In the genomic region with DNA sequence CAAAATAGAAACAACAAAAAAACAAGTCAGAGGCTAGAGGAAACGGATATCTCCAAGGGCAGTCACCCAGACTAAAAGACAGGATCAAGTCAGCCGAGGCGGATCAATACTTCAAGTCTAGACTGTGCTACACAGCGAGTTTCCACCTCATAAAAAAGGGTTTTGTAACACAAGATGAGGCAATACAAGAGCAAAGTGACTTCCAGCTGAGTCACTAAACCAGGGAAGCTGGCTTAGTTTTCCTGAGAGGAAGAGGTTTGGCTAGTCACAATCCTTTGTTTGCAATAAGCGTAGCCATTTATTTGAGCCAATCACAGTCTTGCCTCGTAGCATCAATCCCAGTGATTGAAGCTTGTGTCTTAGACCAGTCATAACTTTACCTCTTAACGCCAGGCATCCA, we compare ENCODE assay signal across 39 mouse cellular contexts. TPM values are rescaled to one million over a fixed set of nuclear protein-coding genes. Genes with fewer than 3 reads are reported as not detected.
DNase-seq lines count a peak whose midpoint lies in the region; ATAC-seq and TF ChIP-seq lines count a peak whose summit lies in the region.
"Had no signal": no experiment of that assay in that cellular context is flagged by ENCODE, and none has a peak within 500 bp of the region (broad histone marks: within the 10 kb centered on the region; RNA-seq: fewer than 3 reads in every experiment).

Gene Dppa2 (plus strand): TSS at position 400 of the 400 bp plus-strand sequence.

- peak within 1 kb of the TSS; percentile 91 for H3K27ac ChIP-seq in ES-E14 (ENCODE audit: insufficient read depth, low read depth, low read length, poor library complexity, severe bottlenecking)
- H3K27ac ChIP-seq in embryonic fibroblast, embryonic 13.5 days (ENCODE audit: insufficient read depth, low read length): peak within 1 kb of the TSS; percentile 44
- no peak within 1 kb of the TSS for H3K27ac ChIP-seq in heart, embryonic 12.5 days (ENCODE audit: poor library complexity, severe bottlenecking)
- H3K27ac ChIP-seq: embryonic facial prominence, embryonic 13.5 days; heart, adult 2 months; kidney, postnatal 0 days; liver, embryonic 14.5 days; macrophage; midbrain, embryonic 13.5 days had no signal

- in situ Hi-C loops in ES-E14 (cut with MboI; ENCODE audit: low sequenced_read_pairs in 2 of 2, unreplicated experiment in 2 of 2): no loop called here

- H3K4me2 ChIP-seq in heart, embryonic 12.5 days: no peak within 1 kb of the TSS
- H3K4me2 ChIP-seq: embryonic facial prominence, embryonic 13.5 days; midbrain, embryonic 13.5 days had no signal

- peak; percentile 51 for DNase-seq in 3134 (ENCODE audit: extremely low read depth, insufficient read length, low spot score)
- DNase-seq in 416B (ENCODE audit: low read depth): peak; percentile 10
- DNase-seq in ES-E14 (ENCODE audit: low read depth, low spot score): no peak
- DNase-seq in thymus, adult 18-20 months: no peak
- DNase-seq: adrenal gland, postnatal 10 days; cerebellum, adult 11-12 months; cerebellum, adult 9-11 months; heart, adult 2 months; heart, postnatal 14 days; layer of hippocampus, postnatal 36 days; left cerebral cortex, postnatal 4 days; lung, adult 2 months; lung, postnatal 10 days; retina, postnatal 1 day; right cerebral cortex, postnatal 14 days; thymus, postnatal 36 days had no signal

- H3K4me1 ChIP-seq in ES-E14 (ENCODE audit: control insufficient read depth in 2 of 2, insufficient read depth in 2 of 2, low read length in 2 of 2, poor library complexity in 1 of 2): peaks cover 6 to 20% of the 10 kb centered on the region in 2 experiments
- no peaks in the 10 kb centered on the region; the same call in 1 of the 2 replicates for H3K4me1 ChIP-seq in embryonic fibroblast, embryonic 13.5 days (ENCODE audit: control insufficient read depth, insufficient read depth, low read length)
- H3K4me1 ChIP-seq in heart, embryonic 12.5 days (replicated peaks): no peaks in the 10 kb centered on the region
- H3K4me1 ChIP-seq: embryonic facial prominence, embryonic 13.5 days; midbrain, embryonic 13.5 days had no signal

- no peak for TF ChIP-seq CTCF in embryonic fibroblast, embryonic 13.5 days (IDR thresholded peaks at IDR 0.05; ENCODE audit: borderline replicate concordance, insufficient read depth, low read length)

- TF ChIP-seq POLR2A in embryonic fibroblast, embryonic 13.5 days (IDR thresholded peaks at IDR 0.05; ENCODE audit: low read depth, low read length): no peak

- peak within 1 kb of the TSS; percentile 12 to 32 for H3K4me3 ChIP-seq in ES-E14 (ENCODE audit: insufficient read depth in 1 of 2, low read depth in 1 of 2, low read length in 2 of 2, poor library complexity in 1 of 2, severe bottlenecking in 1 of 2)
- no peak within 1 kb of the TSS for H3K4me3 ChIP-seq in embryonic fibroblast, embryonic 13.5 days (ENCODE audit: insufficient read depth, low read length)
- no peak within 1 kb of the TSS for H3K4me3 ChIP-seq in heart, embryonic 12.5 days
- H3K4me3 ChIP-seq: embryonic facial prominence, embryonic 13.5 days; erythroblast, embryonic 14.5 days; heart, adult 2 months; midbrain, embryonic 13.5 days had no signal

- H3K9me3 ChIP-seq in ES-E14 (ENCODE audit: control insufficient read depth, insufficient read depth, low read depth, low read length): no peaks in the 10 kb centered on the region
- no peaks in the 10 kb centered on the region for H3K9me3 ChIP-seq in heart, embryonic 12.5 days (replicated peaks)
- H3K9me3 ChIP-seq: embryonic facial prominence, embryonic 13.5 days; G1E; midbrain, embryonic 13.5 days had no signal

- peaks cover 4% of the 10 kb centered on the region; the same call in 1 of the 2 replicates for H3K36me3 ChIP-seq in ES-E14 (ENCODE audit: control insufficient read depth, insufficient read depth, low read length, poor library complexity, severe bottlenecking)
- H3K36me3 ChIP-seq in heart, embryonic 12.5 days: no peaks in the 10 kb centered on the region
- H3K36me3 ChIP-seq: embryonic facial prominence, embryonic 13.5 days; midbrain, embryonic 13.5 days had no signal

- no peak for ATAC-seq in cerebellum, adult (ENCODE audit: insufficient number of reproducible peaks, low FRiP score, low TSS enrichment)
- ATAC-seq in heart, embryonic 12.5 days (ENCODE audit: insufficient number of reproducible peaks, low FRiP score): no peak
- ATAC-seq: forebrain, embryonic 16.5 days; hindbrain, embryonic 16.5 days; midbrain, embryonic 13.5 days; Patski had no signal

- WGBS in heart, embryonic 12.5 days: 79% methylated on average over 7 of the region's 7 CpGs

- no peaks in the 10 kb centered on the region for H3K27me3 ChIP-seq in heart, embryonic 12.5 days (replicated peaks)
- H3K27me3 ChIP-seq: embryonic facial prominence, embryonic 13.5 days; midbrain, embryonic 13.5 days; Patski had no signal

- peak within 1 kb of the TSS; percentile 31; the same call in 1 of the 2 replicates for H3K9ac ChIP-seq in ES-E14 (ENCODE audit: insufficient read depth, low read depth, low read length, poor library complexity, severe bottlenecking)
- no peak within 1 kb of the TSS for H3K9ac ChIP-seq in heart, embryonic 12.5 days
- H3K9ac ChIP-seq: embryonic facial prominence, embryonic 13.5 days; liver, embryonic 14.5 days; midbrain, embryonic 13.5 days had no signal

TF ChIP-seq in ES-E14, 5 proteins besides CTCF, POLR2A, EP300 and RAD21:
- TF ChIP-seq MAFK (IDR thresholded peaks at IDR 0.05; ENCODE audit: insufficient read depth, low read depth, low read length) (peak; percentile 87), CHD2 (IDR thresholded peaks at IDR 0.05; ENCODE audit: low read depth, low read length) (no peak), ZC3H11A (IDR thresholded peaks at IDR 0.05; ENCODE audit: borderline replicate concordance, low read depth, low read length) (no peak)
TF ChIP-seq in ES-E14: peak in this region for 1.

RNA-seq across cellular contexts. Expression of gene Dppa2, which starts in this region (rescaled TPM):
- total RNA-seq in ES-E14 (2012; rRNA removed): 45.2 and 74.0 TPM in 2 replicates
- polyA plus RNA-seq in embryonic fibroblast, embryonic 13.5 days (2011; ENCODE audit: insufficient read length, low read depth, missing spikeins): not detected in 2 replicates
- polyA plus RNA-seq in heart, embryonic 12.5 days (2016; fragmentation: Nextera tagmentation; extraction: Ambion mirVana): not detected in 2 replicates
- total RNA-seq: adrenal gland, postnatal 10 days; gastrocnemius, adult 8-10 months; gastrocnemius, postnatal 4 days; heart, adult 2 months; heart, postnatal 14 days; layer of hippocampus, postnatal 36 days; left cerebral cortex, postnatal 4 days; megakaryocyte-erythroid progenitor cell, adult 5-6 weeks; monocyte, adult 5-6 weeks had no signal
- polyA plus RNA-seq: embryonic facial prominence, embryonic 13.5 days; erythroblast, embryonic 14.5 days; forebrain, embryonic 11.5 days; forebrain, embryonic 16.5 days; G1E; heart, adult 2 months; heart, embryonic 14.5 days; hindbrain, embryonic 11.5 days; hindbrain, embryonic 16.5 days; kidney, postnatal 0 days; large intestine, adult 2 months; liver, embryonic 14.5 days; lung, adult 2 months; macrophage; midbrain, embryonic 13.5 days; neural tube, embryonic 14.5 days; Patski; stomach, embryonic 16.5 days had no signal

Comparison
In these comparisons a context has a peak if more than half of its experiments do, and no peak if none do; other contexts are left out.
1. DNase-seq: peak in 3134 (single experiment) and 416B (single experiment); none in ES-E14 (single experiment) and thymus, adult 18-20 months (0 of 2).
2. H3K4me3 ChIP-seq: peak in ES-E14 (2 of 2); none in embryonic fibroblast, embryonic 13.5 days (single experiment) and heart, embryonic 12.5 days (single experiment).